Mouse (Mus musculus) WW6 (cell line): Measurements from ENCODE around the gene Nup62cl.

Source experiments
- DNase-seq: peaks from one replicate; pipeline ENCODE4 v3.0.0-alpha.2; 2013; ENCODE audit warnings: low read depth, low spot score

The Nup62cl gene

DNA sequence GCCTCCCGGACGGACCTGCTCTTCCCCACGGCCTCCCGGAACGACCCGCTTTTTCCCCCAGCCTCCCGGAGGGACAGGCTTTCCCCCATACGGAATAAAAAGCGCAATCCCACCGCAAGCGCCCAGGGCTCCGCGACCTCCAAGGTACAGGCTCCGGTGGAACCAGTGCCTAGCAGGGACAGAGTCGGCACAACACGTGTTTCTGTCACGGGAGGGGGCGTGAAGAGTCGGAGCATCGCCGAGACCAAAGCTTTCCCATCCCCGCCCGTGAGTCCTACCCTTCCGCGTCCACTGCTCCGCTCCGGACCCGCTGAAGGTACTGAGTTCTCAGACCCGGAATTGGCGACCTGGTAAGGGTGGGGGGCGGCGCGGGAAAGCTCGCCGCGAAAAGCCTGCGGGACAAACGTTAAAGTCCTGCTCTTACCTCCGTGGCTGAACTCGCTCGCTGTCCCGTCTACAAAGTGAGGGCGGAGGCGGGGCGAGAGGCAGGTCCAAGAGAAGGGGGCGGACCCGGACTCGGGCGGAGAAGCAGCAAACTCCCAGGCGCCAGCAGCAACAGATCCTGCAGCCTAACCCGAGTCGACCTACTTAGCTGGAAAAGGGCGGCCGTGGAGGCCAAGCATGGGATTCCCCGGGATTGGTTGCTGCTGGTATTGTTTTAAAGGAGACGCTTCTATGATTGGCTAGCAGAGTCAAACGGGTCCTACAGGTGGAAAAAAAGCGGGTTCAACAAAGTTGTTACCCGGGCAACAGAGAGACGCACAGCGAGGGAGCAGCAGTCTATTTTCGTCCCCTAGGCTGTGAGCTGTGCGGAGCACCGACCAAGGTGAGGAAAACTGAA is at the start of gene Nup62cl, which contains the start of gene Pih1h3b:
Gene Nup62cl (minus strand): TSS at position 578 of the 841 bp plus-strand sequence.
Gene Pih1h3b (plus strand): TSS at position 745 of the 841 bp plus-strand sequence.
- peak; percentile 65 for DNase-seq

DNA sequence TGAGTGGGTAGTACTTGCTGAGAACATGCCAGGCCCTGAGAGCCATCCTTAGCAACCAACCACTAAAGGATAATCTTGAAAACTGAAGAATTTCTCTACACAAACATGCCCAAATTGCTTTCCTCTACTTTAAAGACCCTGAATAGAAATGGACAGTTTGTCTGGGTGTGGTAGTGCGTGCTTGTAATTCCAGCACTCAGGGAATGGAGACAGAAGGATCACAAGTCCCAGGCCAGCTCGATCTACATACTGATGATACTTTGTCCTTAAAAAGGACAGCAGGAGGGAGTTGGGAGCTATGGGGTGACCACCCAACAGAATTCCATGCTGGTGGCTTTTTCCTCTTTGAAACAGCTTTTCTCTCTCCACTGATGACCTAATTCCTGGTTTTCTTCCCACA is 31.6 kb upstream of the Nup62cl start:
- no peak for DNase-seq

DNA sequence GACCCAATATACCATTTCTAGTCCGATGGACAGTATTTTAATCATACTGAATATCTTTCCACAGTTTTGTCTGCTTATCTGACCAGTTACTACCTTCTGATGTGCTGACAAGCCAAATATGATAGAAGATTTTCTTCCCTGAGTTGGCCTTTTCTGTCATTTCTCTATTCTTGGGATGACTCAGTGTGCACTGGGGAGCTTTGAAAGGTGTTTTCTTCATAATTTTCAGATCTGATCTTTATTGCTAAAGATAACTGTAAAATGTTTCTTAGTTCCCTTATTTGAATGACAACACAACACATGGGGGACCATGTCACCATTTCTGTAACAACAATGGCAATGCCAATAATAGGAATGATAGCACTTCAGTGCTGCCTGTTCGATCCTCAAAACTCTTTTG is 20.0 kb upstream of the Nup62cl start:
- no peak for DNase-seq

DNA sequence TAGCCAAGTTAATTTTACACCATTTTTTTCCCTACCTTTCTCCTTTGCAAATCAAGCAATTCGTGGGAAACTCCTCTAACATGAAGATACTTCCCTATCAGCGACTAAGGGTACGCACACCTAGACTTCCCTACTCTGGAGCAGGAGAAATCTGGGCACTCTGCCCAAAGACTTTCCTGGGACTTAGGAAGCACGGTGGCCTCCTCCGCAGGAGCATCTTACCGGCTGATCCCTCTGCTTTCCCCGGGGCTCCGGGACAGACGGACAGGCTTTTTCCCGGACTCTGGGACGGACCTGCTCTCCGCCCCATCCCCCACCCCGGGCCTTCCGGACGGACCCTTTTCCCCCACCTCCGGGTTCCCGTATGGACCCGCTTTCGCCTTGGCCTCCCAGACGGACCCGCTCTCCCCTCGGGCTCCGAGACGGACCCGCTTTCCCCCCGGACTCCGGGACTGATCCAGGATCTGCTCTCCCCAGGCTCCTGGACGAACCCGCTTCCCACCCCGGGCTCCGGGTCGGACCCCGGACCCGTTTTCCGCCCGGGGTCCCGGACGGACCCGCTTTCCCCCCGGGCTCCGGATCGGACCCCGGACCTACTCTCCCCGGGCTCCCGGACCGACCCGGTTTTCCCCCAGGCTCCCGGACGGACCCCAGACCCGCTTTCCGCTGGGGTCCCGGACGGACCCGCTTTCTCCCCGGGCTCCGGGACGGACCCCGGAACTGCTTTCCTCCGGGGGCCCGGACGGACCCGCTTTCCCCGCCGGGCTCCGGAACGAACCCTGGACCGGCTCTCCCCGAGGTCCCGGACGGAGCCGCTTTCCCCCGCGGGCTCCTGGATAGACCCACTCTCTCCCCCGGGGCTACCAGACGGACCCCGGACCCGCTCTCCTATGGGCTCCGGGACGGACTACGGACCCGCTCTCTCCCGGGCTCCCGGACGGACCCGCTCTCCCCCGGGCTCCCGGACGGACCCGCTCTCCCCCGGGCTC is 1.3 kb downstream of the Nup62cl start:
- no peak for DNase-seq

DNA sequence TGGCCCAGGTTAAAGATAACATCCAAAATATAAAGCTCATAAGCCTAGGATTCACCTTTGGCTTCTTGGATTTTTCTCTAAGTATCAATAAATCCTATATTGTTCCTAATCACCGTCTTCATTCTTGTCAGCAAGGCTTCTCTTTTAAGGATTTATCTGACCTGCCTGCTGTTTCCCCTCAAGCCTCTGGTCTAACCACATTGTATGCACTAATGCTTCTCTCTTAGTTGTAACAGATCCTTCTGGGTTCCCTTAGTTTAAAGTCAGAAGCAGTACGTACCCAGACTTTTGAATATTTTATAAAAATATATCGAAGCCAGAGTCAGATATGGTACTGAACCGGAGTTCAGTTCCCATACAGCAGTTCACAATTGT is 63.8 kb downstream of the Nup62cl start:
- no peak for DNase-seq

DNA sequence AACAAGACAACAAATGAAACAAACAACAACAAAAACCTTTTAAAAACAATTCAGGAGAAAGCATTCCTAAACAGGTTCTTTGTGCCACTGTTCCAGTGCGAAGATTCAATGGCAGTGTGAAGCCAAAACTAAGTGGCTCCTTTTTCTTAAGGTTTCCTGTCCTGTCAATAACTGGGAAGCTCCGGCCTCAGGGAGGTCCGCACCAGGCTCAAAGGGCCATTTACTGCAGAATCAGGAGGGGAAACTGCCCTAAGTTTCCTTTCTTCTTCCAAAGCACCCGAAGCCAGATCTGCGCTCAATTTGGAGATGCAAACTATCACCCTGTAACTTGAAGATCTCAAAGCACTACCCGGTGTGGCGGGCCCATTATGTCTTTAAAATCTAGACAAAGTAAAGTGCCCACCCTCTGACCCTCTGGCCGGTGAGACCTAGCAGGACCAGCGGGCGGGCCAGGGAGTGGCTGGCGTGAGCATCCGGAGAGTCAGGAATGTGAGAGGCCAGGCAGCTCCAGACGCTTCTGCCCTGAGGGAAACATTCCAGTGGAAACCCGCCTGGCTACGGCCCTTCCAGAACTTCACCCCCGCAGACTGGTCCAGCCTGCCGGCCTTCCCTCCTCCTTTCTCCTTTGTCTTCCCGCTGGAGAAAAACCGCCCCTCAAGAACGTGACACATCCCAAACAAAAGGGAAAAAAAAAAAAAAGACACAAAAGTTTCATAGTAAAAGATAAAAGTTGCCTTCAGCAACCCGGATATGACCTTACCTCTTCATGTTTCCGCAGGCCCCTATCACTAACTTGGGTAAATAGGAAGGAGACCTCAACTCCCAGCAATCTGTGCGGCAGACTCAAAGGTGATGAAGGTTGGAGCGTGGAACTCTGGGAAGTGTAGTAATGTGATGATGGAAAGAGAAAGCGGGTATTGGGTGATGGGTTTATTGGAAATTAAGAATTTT is 64.5 kb downstream of the Nup62cl start, which contains the start of gene Rbm41:
Gene Rbm41 (minus strand): TSS at position 856 of the 951 bp plus-strand sequence.
- DNase-seq = peak; percentile 53

DNA sequence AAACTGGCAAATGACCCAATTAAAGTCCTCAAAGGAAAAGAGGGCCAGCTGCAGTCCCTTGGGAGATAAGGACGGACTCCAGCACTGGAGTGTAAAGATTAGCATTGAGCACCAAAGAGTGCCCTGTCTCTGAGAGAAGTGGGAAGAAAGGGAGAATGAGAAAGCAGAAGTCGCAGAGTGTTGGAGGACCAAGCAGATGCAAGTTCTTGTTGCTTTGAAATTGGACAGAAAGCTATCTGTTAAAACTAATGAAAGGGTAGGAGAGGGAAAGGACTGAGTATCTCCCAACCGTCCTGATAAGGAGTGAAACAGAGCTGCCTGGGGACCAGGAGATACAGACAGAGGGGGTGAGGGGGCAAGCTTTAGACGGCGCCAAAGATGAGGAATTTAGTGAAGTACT is 80.4 kb downstream of the Nup62cl start:
- no peak for DNase-seq
